10 mouse cellular contexts compared by ENCODE assay signal in genomic region chr5:116389856-116390542, GRCm38 (mm10). TPM values are rescaled to one million over a fixed set of nuclear protein-coding genes. Genes with fewer than 3 reads are reported as not detected.
DNase-seq lines count a peak whose midpoint lies in the region; ATAC-seq and TF ChIP-seq lines count a peak whose summit lies in the region.
"Had no signal": no experiment of that assay in that cellular context is flagged by ENCODE, and none has a peak within 500 bp of the region (broad histone marks: within the 10 kb centered on the region; RNA-seq: fewer than 3 reads in every experiment).

No protein-coding gene starts in this region.

- no peaks in the 10 kb centered on the region for H3K36me3 ChIP-seq in kidney, postnatal 0 days (ENCODE audit: insufficient read depth, low read length)
- H3K36me3 ChIP-seq: limb, embryonic 12.5 days had no signal

- no peak overlapping the region for H3K4me3 ChIP-seq in kidney, postnatal 0 days (replicated peaks; ENCODE audit: low read depth, low read length)
- H3K4me3 ChIP-seq: limb, embryonic 12.5 days had no signal

- no peaks in the 10 kb centered on the region for H3K27me3 ChIP-seq in kidney, postnatal 0 days (ENCODE audit: insufficient read depth, low read length)
- H3K27me3 ChIP-seq: CH12.LX; limb, embryonic 12.5 days had no signal

- no peak for TF ChIP-seq CTCF in kidney, postnatal 0 days (IDR thresholded peaks at IDR 0.05; ENCODE audit: low read depth)

- H3K4me1 ChIP-seq in kidney, postnatal 0 days (replicated peaks; ENCODE audit: insufficient read depth, low read length), result no peaks in the 10 kb centered on the region
- H3K4me1 ChIP-seq: limb, embryonic 12.5 days had no signal

- ATAC-seq in frontal cortex, adult (ENCODE audit: low TSS enrichment), result peak; percentile 81
- ATAC-seq in kidney, postnatal 0 days (replicated peaks; ENCODE audit: low FRiP score, low read depth), result no peak

- H3K9ac ChIP-seq in kidney, postnatal 0 days (ENCODE audit: low read depth, low read length), result no peak overlapping the region
- H3K9ac ChIP-seq: limb, embryonic 12.5 days had no signal

- H3K4me2 ChIP-seq in kidney, postnatal 0 days (ENCODE audit: low read length), result no peak overlapping the region
- H3K4me2 ChIP-seq: limb, embryonic 12.5 days had no signal

- DNase-seq in frontal cortex, postnatal 25 days (ENCODE audit: low spot score in 2 of 2), result no peak
- peak; percentile 21 for DNase-seq in adipocyte (ENCODE audit: low spot score)
- DNase-seq in frontal cortex, adult 2 months (ENCODE audit: extremely low spot score in 1 of 2, low spot score in 1 of 2), result peak; percentile 20 to 73
- peak; percentile 42 for DNase-seq in kidney, postnatal 0 days (ENCODE audit: low spot score)
- DNase-seq in lung, postnatal 4 days, result peak; percentile 50 to 65
- no peak for DNase-seq in yolk sac, embryonic 10.5 days (ENCODE audit: low spot score)
- DNase-seq in urinary bladder, postnatal 10 days (ENCODE audit: low spot score), result no peak

- no peaks in the 10 kb centered on the region for H3K9me3 ChIP-seq in kidney, postnatal 0 days (replicated peaks; ENCODE audit: low read length)
- H3K9me3 ChIP-seq: limb, embryonic 12.5 days had no signal

- 62% methylated on average over 15 of the region's 15 CpGs for WGBS in kidney, postnatal 0 days

- H3K27ac ChIP-seq in kidney, postnatal 0 days, result peak overlapping the region; percentile 42; the same call in 1 of the 2 replicates
- H3K27ac ChIP-seq: limb, embryonic 12.5 days had no signal

RNA-seq across cellular contexts. Expression of gene Hspb8, which starts 32.7 kb away (rescaled TPM):
- 13.6 and 15.0 TPM in 2 replicates for polyA plus RNA-seq in frontal cortex, adult 2 months (2012; rRNA removed)
- 4.3 and 5.0 TPM in 2 replicates for polyA plus RNA-seq in kidney, postnatal 0 days (2015; fragmentation: Nextera tagmentation; extraction: Ambion mirVana)

Comparison
In these comparisons a context has a peak if more than half of its experiments do, and no peak if none do; other contexts are left out.
1. DNase-seq: peak in adipocyte (single experiment), frontal cortex, adult 2 months (2 of 2), kidney, postnatal 0 days (single experiment) and lung, postnatal 4 days (2 of 2); none in frontal cortex, postnatal 25 days (0 of 2), yolk sac, embryonic 10.5 days (single experiment) and urinary bladder, postnatal 10 days (single experiment).